ENCODE assay signal across 13 mouse cellular contexts in the genomic region with DNA sequence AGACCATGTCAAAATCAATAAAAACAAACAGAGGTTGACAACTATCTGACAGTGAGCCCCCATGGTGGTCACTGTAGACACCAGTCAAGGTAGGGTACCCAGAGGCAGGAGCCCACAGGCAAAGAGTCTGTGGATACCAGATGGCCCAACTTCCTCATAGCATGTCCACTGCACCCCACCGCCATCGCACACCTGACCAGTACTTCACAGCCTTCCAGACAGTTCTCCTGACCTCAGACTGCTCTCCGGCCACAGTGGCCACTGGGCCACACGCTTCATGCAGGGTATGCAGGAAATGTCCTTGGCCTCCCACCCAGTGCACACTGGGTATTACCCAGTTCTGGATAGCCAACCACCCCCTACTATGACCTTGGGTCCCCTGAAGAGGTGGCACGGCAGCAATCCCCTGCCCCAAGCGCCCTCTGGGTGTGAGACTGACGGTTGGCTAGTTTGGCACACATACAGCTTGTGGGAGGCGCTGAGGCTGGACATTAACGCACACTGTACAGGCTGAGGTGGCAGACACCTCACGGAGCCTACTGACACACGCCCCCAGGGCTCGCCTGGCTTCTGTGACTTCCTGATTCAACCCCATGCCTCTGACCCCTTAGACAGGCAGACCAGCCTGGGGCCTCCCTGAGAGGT. TPM values are rescaled to one million over a fixed set of nuclear protein-coding genes. Genes with fewer than 3 reads are reported as not detected.
DNase-seq lines count a peak whose midpoint lies in the region; ATAC-seq and TF ChIP-seq lines count a peak whose summit lies in the region.
"Had no signal": no experiment of that assay in that cellular context is flagged by ENCODE, and none has a peak within 500 bp of the region (broad histone marks: within the 10 kb centered on the region; RNA-seq: fewer than 3 reads in every experiment).

No protein-coding gene starts in this region.

- TF ChIP-seq POLR2A in kidney, adult 2 months (IDR thresholded peaks at IDR 0.05; ENCODE audit: low read depth, low read length), result no peak

- no peak overlapping the region for H3K27ac ChIP-seq in kidney, adult 2 months (ENCODE audit: insufficient read depth, low read depth, low read length)
- H3K27ac ChIP-seq: forebrain, embryonic 12.5 days; hindbrain, embryonic 15.5 days had no signal

- H3K36me3 ChIP-seq in kidney, adult 2 months (ENCODE audit: control insufficient read depth, insufficient read depth, low read length), result no peaks in the 10 kb centered on the region

- no peak for ATAC-seq in CD4-positive, CD25-positive, alpha-beta regulatory T cell, adult 4 months
- ATAC-seq: lung, postnatal 0 days had no signal

- peaks cover 35% of the 10 kb centered on the region for H3K4me1 ChIP-seq in kidney, adult 2 months (ENCODE audit: control insufficient read depth, insufficient read depth, low read length)

- H3K4me3 ChIP-seq in kidney, adult 2 months (ENCODE audit: insufficient read depth, low read depth, low read length), result no peak overlapping the region
- H3K4me3 ChIP-seq: forebrain, embryonic 12.5 days; hindbrain, embryonic 15.5 days had no signal

- DNase-seq in CD4-positive, CD25-positive, alpha-beta regulatory T cell, adult 2 months (ENCODE audit: low read depth, low spot score), result peak; percentile 35
- peak; percentile 63 for DNase-seq in kidney, adult 2 months
- DNase-seq in kidney, adult 9 months, result no peak
- DNase-seq in thymus, postnatal 36 days, result peak; percentile 25 to 47
- DNase-seq in thymus, postnatal 10 days (ENCODE audit: low spot score in 2 of 2), result no peak
- DNase-seq in right cerebral cortex, postnatal 4 days, result no peak
- DNase-seq in left cerebral cortex, adult 8-10 months (ENCODE audit: low spot score in 2 of 2), result no peak
- DNase-seq: cerebellum, adult 11-12 months; gastrocnemius, postnatal 36 days had no signal

- WGBS in kidney, adult 2 months, result 46% methylated on average over 12 of the region's 12 CpGs

- no peaks in the 10 kb centered on the region for H3K27me3 ChIP-seq in kidney, adult 2 months (replicated peaks; ENCODE audit: control insufficient read depth, insufficient read depth, low read length)
- H3K27me3 ChIP-seq: forebrain, embryonic 12.5 days; hindbrain, embryonic 15.5 days had no signal

- no peak for TF ChIP-seq CTCF in kidney, adult 2 months (conservative IDR thresholded peaks at IDR 0.05; ENCODE audit: insufficient read depth, insufficient read length, low read depth, low read length)

RNA-seq across cellular contexts. Expression of a gene that starts 8.3 kb away (rescaled TPM):
- 100 to 1,000 TPM; 265 to 359 TPM for polyA plus RNA-seq in CD4-positive, CD25-positive, alpha-beta regulatory T cell, adult 4 months (2017; shearing (Covaris generic))
- polyA plus RNA-seq in kidney, adult 2 months (2012; rRNA removed), result 14.3 and 19.5 TPM in 2 replicates
- total RNA-seq in left cerebral cortex, adult 8-10 months (2022), result 10 to 100 TPM; 12.0 to 17.6 (median 14.8) TPM

RNA-seq across cellular contexts. Expression of a gene that starts 8.5 kb away (rescaled TPM):
- 100 to 1,000 TPM in 1 of 2 experiments, 10 to 100 TPM in 1; 89.2 to 116 TPM for polyA plus RNA-seq in CD4-positive, CD25-positive, alpha-beta regulatory T cell, adult 4 months (2017; shearing (Covaris generic))
- 36.8 and 39.5 TPM in 2 replicates for polyA plus RNA-seq in kidney, adult 2 months (2012; rRNA removed)
- 10 to 100 TPM; 44.2 to 67.8 (median 57.0) TPM for total RNA-seq in left cerebral cortex, adult 8-10 months (2022)

RNA-seq across cellular contexts. Expression of a gene that starts 15.6 kb away (rescaled TPM):
- polyA plus RNA-seq in CD4-positive, CD25-positive, alpha-beta regulatory T cell, adult 4 months (2017; shearing (Covaris generic)), result 10 to 100 TPM; 37.3 to 51.7 TPM
- polyA plus RNA-seq in kidney, adult 2 months (2012; rRNA removed), result 163 and 210 TPM in 2 replicates
- total RNA-seq in left cerebral cortex, adult 8-10 months (2022), result 10 to 100 TPM; 36.0 to 47.0 (median 40.9) TPM

RNA-seq across cellular contexts. Expression of a gene that starts 36.7 kb away (rescaled TPM):
- polyA plus RNA-seq in CD4-positive, CD25-positive, alpha-beta regulatory T cell, adult 4 months (2017; shearing (Covaris generic)), result 1 to 10 TPM; 7.2 to 7.3 TPM
- 77.7 and 80.7 TPM in 2 replicates for polyA plus RNA-seq in kidney, adult 2 months (2012; rRNA removed)
- 10 to 100 TPM; 88.6 to 97.6 (median 94.5) TPM for total RNA-seq in left cerebral cortex, adult 8-10 months (2022)

RNA-seq across cellular contexts. Expression of a gene that starts 48.5 kb away (rescaled TPM):
- polyA plus RNA-seq in CD4-positive, CD25-positive, alpha-beta regulatory T cell, adult 4 months (2017; shearing (Covaris generic)), result 10 to 100 TPM; 26.7 to 29.1 TPM
- polyA plus RNA-seq in kidney, adult 2 months (2012; rRNA removed), result 87.7 and 105 TPM in 2 replicates
- 100 to 1,000 TPM; 126 to 147 (median 139) TPM for total RNA-seq in left cerebral cortex, adult 8-10 months (2022)

Comparison
In these comparisons a context has a peak if more than half of its experiments do, and no peak if none do; other contexts are left out.
1. DNase-seq: peak in CD4-positive, CD25-positive, alpha-beta regulatory T cell, adult 2 months (single experiment), kidney, adult 2 months (single experiment) and thymus, postnatal 36 days (2 of 2); none in kidney, adult 9 months (single experiment), thymus, postnatal 10 days (0 of 2), right cerebral cortex, postnatal 4 days (single experiment) and left cerebral cortex, adult 8-10 months (0 of 2).
2. RNA of a gene that starts 8.3 kb away (polyA plus RNA-seq): 265 to 359 TPM in CD4-positive, CD25-positive, alpha-beta regulatory T cell, adult 4 months; 14.3 to 19.5 TPM in kidney, adult 2 months; every median in the first group is over 10 times any median in the second.